Mouse (Mus musculus): ENCODE results near the gene Myo1d. TPM values are rescaled to one million over a fixed set of nuclear protein-coding genes. Genes with fewer than 3 reads are reported as not detected.

The Myo1d gene
- polyA plus RNA-seq, 1 experiment from 2014 or later, result 50.1 TPM

DNA sequence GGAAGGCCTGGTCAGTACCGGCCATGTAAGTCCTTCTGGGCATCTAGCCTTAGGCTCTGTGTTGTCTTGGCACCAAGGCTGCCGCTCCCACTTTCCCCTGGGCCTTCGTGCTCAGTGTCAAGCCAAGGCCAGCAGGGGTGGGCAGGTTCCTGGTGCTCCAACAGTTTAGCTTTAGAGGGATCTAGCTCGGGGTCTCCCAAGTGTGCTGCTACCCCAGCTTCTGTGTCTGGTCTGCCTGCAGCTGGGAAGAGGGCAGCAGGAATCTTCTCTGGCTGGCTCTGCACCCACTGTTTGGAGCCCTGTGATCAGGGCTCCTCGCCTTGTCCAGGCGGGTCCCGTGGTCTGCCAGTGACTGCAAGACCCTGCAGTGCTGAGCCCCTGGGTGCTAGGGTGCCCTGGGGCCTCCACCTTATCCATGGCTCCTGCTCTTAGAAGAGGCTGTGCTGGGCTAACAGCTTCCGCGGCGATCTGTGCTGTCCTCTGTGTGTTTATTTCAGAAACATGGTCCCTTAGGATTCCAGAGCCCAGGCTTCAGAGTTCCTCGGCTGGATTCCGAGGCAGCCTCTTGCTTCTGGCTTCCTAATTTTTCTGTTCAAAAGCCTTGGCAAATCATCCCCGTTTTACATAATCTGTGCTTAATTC, 298.3 kb downstream of the Myo1d start:
- no peak overlapping the region for H3K9ac ChIP-seq (ENCODE audit: low read length)
- H3K9me3 ChIP-seq (ENCODE audit: control insufficient read depth, low read length), result no peaks in the 10 kb centered on the region
- WGBS, result 72% methylated on average over 13 of the region's 13 CpGs
- DNase-seq (ENCODE audit: low spot score) (no peak), ATAC-seq (replicated peaks; ENCODE audit: low FRiP score, low TSS enrichment, low read depth) (no peak)
- H3K36me3 ChIP-seq (ENCODE audit: control insufficient read depth, insufficient read depth, low read length), result no peaks in the 10 kb centered on the region
- no peak overlapping the region for H3K27ac ChIP-seq (ENCODE audit: low read depth)
- no peak overlapping the region for H3K4me2 ChIP-seq (ENCODE audit: low read length)
- peaks cover 17% of the 10 kb centered on the region; the same call in 1 of the 2 replicates for H3K4me1 ChIP-seq (replicated peaks; ENCODE audit: control insufficient read depth, insufficient read depth, low read length)
- no peaks in the 10 kb centered on the region for H3K27me3 ChIP-seq (replicated peaks; ENCODE audit: control insufficient read depth, insufficient read depth, low read length)
- H3K4me3 ChIP-seq (ENCODE audit: low read depth, low read length), result no peak overlapping the region

DNA sequence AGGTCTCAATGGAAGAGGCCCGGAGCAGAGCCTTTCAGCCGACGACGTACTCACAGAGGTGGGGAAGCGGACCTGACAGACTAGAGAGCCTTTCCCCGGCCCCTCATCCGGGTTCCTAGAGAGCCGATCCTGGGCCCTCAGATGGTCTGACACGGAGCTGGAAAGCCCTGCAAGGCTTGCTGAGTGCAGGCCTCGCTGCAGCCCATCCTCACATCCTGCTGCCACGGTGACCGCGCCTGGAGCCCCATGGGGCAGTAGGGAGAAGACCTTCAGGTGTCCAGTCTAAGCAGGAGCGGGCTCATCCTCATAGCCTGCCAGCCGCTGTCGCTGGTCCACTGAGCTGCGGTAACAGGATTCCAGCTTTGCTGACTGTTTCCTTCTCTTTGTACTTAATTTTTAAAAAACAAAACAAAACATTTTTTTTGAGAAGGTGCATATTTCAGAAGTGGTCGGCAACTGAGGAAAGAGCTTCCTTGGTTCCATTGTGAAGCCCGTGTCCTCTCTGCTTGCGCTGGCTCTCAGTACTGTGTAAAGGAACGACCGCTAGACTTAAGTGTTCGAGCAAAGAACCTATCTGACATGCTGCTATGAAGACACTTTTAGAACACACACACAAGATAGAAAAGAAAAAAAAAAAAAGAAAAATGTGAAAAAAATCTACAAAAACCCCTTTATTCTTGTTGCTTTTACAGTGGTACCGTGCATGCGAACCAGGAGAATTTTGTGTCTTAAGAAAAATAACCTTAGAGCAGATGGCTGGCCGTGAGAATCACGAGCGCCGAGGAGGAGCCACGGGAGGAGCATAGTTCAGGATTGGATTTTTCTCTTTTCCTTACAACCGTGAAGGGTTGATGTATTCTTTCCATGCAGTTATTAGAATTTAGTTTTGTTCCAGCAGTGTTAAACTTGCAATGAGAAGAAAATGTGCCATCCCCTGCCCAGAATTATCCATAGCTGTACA, 299.6 kb downstream of the Myo1d start:
- Histone ChIP-seq H3K4me1 (replicated peaks; ENCODE audit: control insufficient read depth, insufficient read depth, low read length) (peaks cover 19% of the 10 kb centered on the region; the same call in 1 of the 2 replicates), H3K36me3 (ENCODE audit: control insufficient read depth, insufficient read depth, low read length) (no peaks in the 10 kb centered on the region), H3K9me3 (ENCODE audit: control insufficient read depth, low read length) (no peaks in the 10 kb centered on the region), H3K4me3 (ENCODE audit: low read depth, low read length) (no peak overlapping the region), H3K27ac (ENCODE audit: low read depth) (no peak overlapping the region), H3K9ac (ENCODE audit: low read length) (no peak overlapping the region), H3K27me3 (replicated peaks; ENCODE audit: control insufficient read depth, insufficient read depth, low read length) (no peaks in the 10 kb centered on the region), H3K4me2 (ENCODE audit: low read length) (peak overlapping the region; percentile 7; the same call in 1 of the 2 replicates)
- DNase-seq (ENCODE audit: low spot score) (no peak), ATAC-seq (replicated peaks; ENCODE audit: low FRiP score, low TSS enrichment, low read depth) (no peak)
- WGBS, result 88% methylated on average over 31 of the region's 31 CpGs

DNA sequence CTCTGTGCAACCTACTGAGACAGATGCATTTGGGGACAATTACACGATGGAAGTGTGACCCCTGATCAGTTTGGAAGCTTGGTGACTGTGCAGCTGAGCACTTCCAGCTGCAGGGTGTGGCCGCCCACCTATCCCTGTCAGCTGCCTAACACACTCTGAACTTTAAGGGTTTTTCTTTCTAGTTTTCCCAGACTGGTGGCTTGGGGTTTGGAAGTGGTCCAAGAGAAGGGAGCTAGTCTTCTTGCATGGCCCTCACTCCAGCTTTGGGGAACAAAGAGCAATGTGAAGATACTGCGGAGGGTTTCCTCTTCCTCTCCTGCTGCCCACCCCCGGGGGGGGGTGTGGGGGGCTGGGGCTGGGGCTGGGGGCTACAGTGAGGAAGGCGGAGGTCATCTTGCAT, 300.4 kb downstream of the Myo1d start:
- no peaks in the 10 kb centered on the region for H3K27me3 ChIP-seq (replicated peaks; ENCODE audit: control insufficient read depth, insufficient read depth, low read length)
- no peaks in the 10 kb centered on the region for H3K9me3 ChIP-seq (ENCODE audit: control insufficient read depth, low read length)
- H3K4me1 ChIP-seq (replicated peaks; ENCODE audit: control insufficient read depth, insufficient read depth, low read length), result peaks cover 19% of the 10 kb centered on the region; the same call in 1 of the 2 replicates
- ATAC-seq (replicated peaks; ENCODE audit: low FRiP score, low TSS enrichment, low read depth) (no peak), DNase-seq (ENCODE audit: low spot score) (no peak)
- peak overlapping the region; percentile 7 for H3K4me2 ChIP-seq (ENCODE audit: low read length)
- H3K27ac ChIP-seq (ENCODE audit: low read depth), result no peak overlapping the region
- H3K36me3 ChIP-seq (ENCODE audit: control insufficient read depth, insufficient read depth, low read length), result no peaks in the 10 kb centered on the region
- H3K4me3 ChIP-seq (ENCODE audit: low read depth, low read length), result no peak overlapping the region
- H3K9ac ChIP-seq (ENCODE audit: low read length), result no peak overlapping the region
- 69% methylated on average over 5 of the region's 5 CpGs for WGBS

DNA sequence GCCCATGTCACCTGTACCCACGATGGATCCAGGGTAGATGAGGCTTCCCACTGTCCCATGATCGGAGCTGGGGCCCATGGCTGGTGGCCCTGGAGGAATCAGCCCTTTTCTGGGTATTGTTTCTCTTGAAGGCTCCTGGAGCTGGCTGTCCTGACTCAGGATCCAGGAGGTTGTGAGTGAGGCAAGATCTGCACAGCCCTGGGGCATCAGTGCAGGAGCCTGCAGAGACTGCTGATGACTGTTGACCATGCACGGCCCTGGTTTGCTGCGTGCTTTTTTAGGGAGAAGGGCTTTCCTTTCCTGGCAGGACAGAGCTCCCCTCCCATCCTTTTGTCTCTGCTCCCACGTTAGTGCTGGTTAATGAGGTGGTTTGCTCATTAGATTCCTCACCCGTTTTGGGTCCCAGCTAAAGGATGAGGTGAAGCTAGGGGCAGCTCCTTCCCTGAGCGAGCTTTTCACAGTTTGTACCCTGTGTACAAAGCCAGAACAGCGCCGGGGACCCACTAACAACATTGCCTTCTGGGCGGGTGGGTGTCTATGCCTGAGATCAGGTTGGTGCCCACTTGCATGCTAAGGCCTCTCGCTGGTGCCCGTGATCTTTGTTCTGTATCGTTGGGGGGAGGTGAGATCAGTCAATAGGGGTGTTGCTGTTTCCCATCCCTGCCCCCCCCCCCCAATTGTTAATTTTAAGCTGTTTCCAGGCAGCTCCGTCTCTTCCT, 301.0 kb downstream of the Myo1d start:
- Histone ChIP-seq H3K27ac (ENCODE audit: low read depth) (no peak overlapping the region), H3K36me3 (ENCODE audit: control insufficient read depth, insufficient read depth, low read length) (peaks cover 2% of the 10 kb centered on the region; the same call in 1 of the 2 replicates), H3K4me1 (replicated peaks; ENCODE audit: control insufficient read depth, insufficient read depth, low read length) (peaks cover 19% of the 10 kb centered on the region; the same call in 1 of the 2 replicates), H3K4me3 (ENCODE audit: low read depth, low read length) (no peak overlapping the region), H3K9me3 (ENCODE audit: control insufficient read depth, low read length) (no peaks in the 10 kb centered on the region), H3K4me2 (ENCODE audit: low read length) (peak overlapping the region; percentile 99), H3K27me3 (replicated peaks; ENCODE audit: control insufficient read depth, insufficient read depth, low read length) (no peaks in the 10 kb centered on the region), H3K9ac (ENCODE audit: low read length) (no peak overlapping the region)
- WGBS, result 78% methylated on average over 14 of the region's 14 CpGs
- ATAC-seq (replicated peaks; ENCODE audit: low FRiP score, low TSS enrichment, low read depth) (no peak), DNase-seq (ENCODE audit: low spot score) (no peak)

DNA sequence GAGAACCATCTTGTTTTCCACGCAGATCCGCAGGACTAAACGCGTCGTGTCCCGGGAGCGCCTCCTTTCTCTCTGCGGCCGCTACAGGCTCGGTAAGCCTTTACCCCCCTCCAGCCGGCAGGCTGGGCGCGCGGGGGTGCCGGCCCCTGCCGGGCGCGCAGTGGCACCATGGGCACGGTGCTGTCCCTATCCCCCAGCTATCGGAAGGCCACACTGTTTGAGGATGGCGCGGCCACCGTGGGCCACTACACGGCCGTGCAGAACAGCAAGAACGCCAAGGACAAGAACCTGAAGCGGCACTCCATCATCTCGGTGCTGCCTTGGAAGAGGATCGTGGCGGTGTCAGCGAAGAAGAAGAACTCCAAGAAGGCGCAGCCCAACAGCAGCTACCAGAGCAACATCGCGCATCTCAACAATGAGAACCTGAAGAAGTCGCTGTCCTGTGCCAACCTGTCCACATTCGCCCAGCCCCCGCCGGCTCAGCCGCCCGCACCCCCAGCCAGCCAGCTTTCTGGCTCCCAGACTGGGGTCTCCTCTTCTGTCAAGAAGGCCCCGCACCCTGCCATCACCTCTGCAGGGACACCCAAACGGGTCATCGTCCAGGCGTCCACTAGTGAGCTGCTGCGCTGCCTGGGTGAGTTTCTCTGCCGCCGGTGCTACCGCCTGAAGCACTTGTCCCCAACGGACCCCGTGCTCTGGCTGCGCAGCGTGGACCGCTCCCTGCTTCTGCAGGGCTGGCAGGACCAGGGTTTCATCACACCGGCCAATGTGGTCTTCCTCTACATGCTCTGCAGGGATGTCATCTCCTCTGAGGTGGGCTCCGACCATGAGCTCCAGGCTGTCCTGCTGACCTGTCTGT, 302.3 kb downstream of the Myo1d start:
- Histone ChIP-seq H3K4me2 (ENCODE audit: low read length) (peak overlapping the region; percentile 99), H3K9me3 (ENCODE audit: control insufficient read depth, low read length) (no peaks in the 10 kb centered on the region), H3K27me3 (replicated peaks; ENCODE audit: control insufficient read depth, insufficient read depth, low read length) (no peaks in the 10 kb centered on the region), H3K9ac (ENCODE audit: low read length) (peak overlapping the region; percentile 51), H3K4me1 (replicated peaks; ENCODE audit: control insufficient read depth, insufficient read depth, low read length) (peaks cover 19% of the 10 kb centered on the region; the same call in 1 of the 2 replicates), H3K27ac (ENCODE audit: low read depth) (0 out of 2 replicates have a peak overlapping the region, but pooled peaks have one; percentile 47), H3K36me3 (ENCODE audit: control insufficient read depth, insufficient read depth, low read length) (peaks cover 13% of the 10 kb centered on the region), H3K4me3 (ENCODE audit: low read depth, low read length) (peak overlapping the region; percentile 69)
- DNase-seq (ENCODE audit: low spot score) (peak; percentile 75), ATAC-seq (replicated peaks; ENCODE audit: low FRiP score, low TSS enrichment, low read depth) (peak; percentile 25)
- 16% methylated on average over 53 of the region's 55 CpGs for WGBS

DNA sequence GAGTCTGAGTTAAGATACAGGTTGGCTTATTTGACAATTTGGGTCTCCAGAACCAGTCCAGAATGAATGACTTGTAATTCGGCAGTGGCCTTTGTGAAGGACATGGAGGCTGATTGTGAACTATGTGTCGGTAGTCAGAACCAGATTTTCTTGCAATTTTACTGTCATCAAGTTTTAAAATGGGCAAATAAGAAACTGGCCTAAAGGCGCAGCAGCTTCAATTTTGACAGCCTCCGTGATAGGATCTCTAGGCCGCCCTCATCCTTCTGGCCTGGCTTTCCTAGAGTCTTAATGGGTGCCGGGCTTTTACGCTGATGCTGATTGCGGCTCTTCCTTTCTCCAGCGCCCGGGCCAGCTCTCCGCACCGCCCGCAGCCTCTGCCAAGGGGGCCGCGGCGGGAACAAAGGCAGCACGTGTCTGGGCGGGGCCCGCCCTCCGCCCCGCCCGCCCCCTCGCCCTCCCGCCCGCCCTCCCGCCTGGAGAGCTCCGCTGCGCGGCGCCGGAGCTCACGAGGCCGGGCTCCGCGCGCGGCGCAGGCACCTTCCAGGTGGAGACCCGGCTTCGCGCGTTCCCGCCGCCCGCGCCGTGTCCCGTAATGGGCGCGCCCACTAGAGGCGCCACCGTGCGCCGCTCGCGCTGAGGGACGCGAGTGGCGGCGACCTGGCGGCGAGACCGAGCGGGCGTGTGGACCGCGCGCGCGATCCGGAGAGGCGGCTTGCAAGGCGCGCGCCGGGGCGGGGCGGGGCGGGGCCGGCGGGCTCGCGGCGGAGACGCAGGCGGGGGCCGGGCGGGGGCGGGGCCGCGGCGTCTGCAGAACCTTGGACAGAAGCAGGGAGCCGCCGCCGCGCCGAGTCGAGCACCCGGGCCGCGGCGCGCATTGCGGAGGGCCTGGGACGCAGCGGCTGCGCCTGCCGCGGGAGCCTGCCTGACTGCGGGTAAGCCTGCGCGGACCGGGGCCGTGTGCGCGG, 303.3 kb downstream of the Myo1d start, which contains the start of gene Cdk5r1:
Gene Cdk5r1 (plus strand): TSS at position 802 of the 968 bp plus-strand sequence.
- no peaks in the 10 kb centered on the region for H3K9me3 ChIP-seq (ENCODE audit: control insufficient read depth, low read length)
- H3K36me3 ChIP-seq (ENCODE audit: control insufficient read depth, insufficient read depth, low read length), result peaks cover 20% of the 10 kb centered on the region
- peak within 1 kb of the TSS; percentile 99 for H3K4me2 ChIP-seq (ENCODE audit: low read length)
- DNase-seq (ENCODE audit: low spot score) (peak; percentile 89), ATAC-seq (replicated peaks; ENCODE audit: low FRiP score, low TSS enrichment, low read depth) (peak; percentile 90)
- peak within 1 kb of the TSS; percentile 51 for H3K9ac ChIP-seq (ENCODE audit: low read length)
- WGBS, result 2% methylated on average over 53 of the region's 116 CpGs
- no peaks in the 10 kb centered on the region for H3K27me3 ChIP-seq (replicated peaks; ENCODE audit: control insufficient read depth, insufficient read depth, low read length)
- H3K27ac ChIP-seq (ENCODE audit: low read depth), result peak within 1 kb of the TSS; percentile 57; the same call in 1 of the 2 replicates
- peak within 1 kb of the TSS; percentile 69 for H3K4me3 ChIP-seq (ENCODE audit: low read depth, low read length)
- H3K4me1 ChIP-seq (replicated peaks; ENCODE audit: control insufficient read depth, insufficient read depth, low read length), result peaks cover 19% of the 10 kb centered on the region; the same call in 1 of the 2 replicates

DNA sequence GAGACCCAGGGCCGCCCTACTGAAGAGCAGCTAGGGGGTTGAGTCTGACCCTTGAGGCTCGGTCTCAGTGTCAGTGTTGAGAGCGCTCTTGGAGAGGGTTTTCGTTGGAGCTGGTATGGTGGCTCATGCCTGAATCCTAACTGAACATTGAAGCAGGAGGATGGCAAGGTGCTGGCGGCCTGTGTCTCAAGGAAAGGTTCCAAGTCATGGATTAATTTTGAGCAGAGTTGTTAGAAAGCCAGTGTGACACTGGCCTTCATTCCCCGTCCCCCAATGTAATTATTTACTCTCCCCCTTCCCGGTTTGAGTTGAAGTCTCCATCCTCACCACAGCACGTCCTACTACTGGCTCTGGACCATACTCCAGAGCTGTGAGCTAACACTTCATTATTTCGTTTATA, 304.3 kb downstream of the Myo1d start:
- no peaks in the 10 kb centered on the region for H3K9me3 ChIP-seq (ENCODE audit: control insufficient read depth, low read length)
- no peak for DNase-seq (ENCODE audit: low spot score)

More for the DNA sequence above, 304.3 kb downstream of the Myo1d start:
- Histone ChIP-seq H3K27ac (ENCODE audit: low read depth) (no peak overlapping the region), H3K9ac (ENCODE audit: low read length) (no peak overlapping the region), H3K4me2 (ENCODE audit: low read length) (no peak overlapping the region), H3K4me1 (replicated peaks; ENCODE audit: control insufficient read depth, insufficient read depth, low read length) (peaks cover 19% of the 10 kb centered on the region; the same call in 1 of the 2 replicates), H3K27me3 (replicated peaks; ENCODE audit: control insufficient read depth, insufficient read depth, low read length) (no peaks in the 10 kb centered on the region), H3K36me3 (ENCODE audit: control insufficient read depth, insufficient read depth, low read length) (peaks cover 28% of the 10 kb centered on the region), H3K4me3 (ENCODE audit: low read depth, low read length) (no peak overlapping the region)
- ATAC-seq (replicated peaks; ENCODE audit: low FRiP score, low TSS enrichment, low read depth), result no peak
- 81% methylated on average over 9 of the region's 9 CpGs for WGBS

Measured in intestine, embryonic 14.5 days (tissue).